Mouse (Mus musculus) limb, embryonic 15.5 days (tissue): Measurements from ENCODE around the gene Olfr444. TPM values are rescaled to one million over a fixed set of nuclear protein-coding genes. Genes with fewer than 3 reads are reported as not detected.

Experiments used
- ATAC-seq: fragments of 200-750 bp; cut with Nextera tagmentation; 2 replicates; pipeline ENCODE4 v1.8.0; 2017; ENCODE audit warnings: low read depth, moderate TSS enrichment; ENCODE audit not compliant: insufficient number of reproducible peaks, low FRiP score, low TSS enrichment
- H3K27ac ChIP-seq: fragments of 300-500 bp; sonication (generic); 2 replicates; pipeline ENCODE4 v1.5.1; 2015; ENCODE audit warnings: moderate library complexity, mild to moderate bottlenecking, inconsistent platforms
- H3K27me3 ChIP-seq: fragments of 300-500 bp; sonication (generic); 2 replicates; pipeline ENCODE4 v1.6.1; 2015; ENCODE audit warnings: inconsistent platforms
- H3K36me3 ChIP-seq: fragments of 300-500 bp; sonication (generic); 2 replicates; pipeline ENCODE4 v1.6.1; 2015; ENCODE audit warnings: inconsistent platforms
- H3K4me1 ChIP-seq: fragments of 300-500 bp; sonication (generic); 2 replicates; pipeline ENCODE4 v1.6.1; 2015; ENCODE audit warnings: inconsistent platforms
- H3K4me2 ChIP-seq: fragments of 300-500 bp; sonication (generic); 2 replicates; pipeline ENCODE4 v1.6.1; 2015; ENCODE audit warnings: mild to moderate bottlenecking, inconsistent platforms
- H3K4me3 ChIP-seq: fragments of 300-500 bp; sonication (generic); 2 replicates; pipeline ENCODE4 v1.5.1; 2015; ENCODE audit warnings: mild to moderate bottlenecking, inconsistent platforms
- H3K9ac ChIP-seq: fragments of 300-500 bp; sonication (generic); 2 replicates; pipeline ENCODE4 v1.6.1; 2015; ENCODE audit warnings: inconsistent platforms
- H3K9me3 ChIP-seq: fragments of 300-500 bp; sonication (generic); 2 replicates; pipeline ENCODE4 v1.6.1; 2016; ENCODE audit warnings: inconsistent platforms
- WGBS: fragments of 180-500 bp; shearing (Covaris S2); methylation state at CpG from one replicate; pipeline ENCODE4 v1.1.7; 2015; 5-methylcytosine and 5-hydroxymethylcytosine counted together
- polyA plus RNA-seq: library from polyadenylated mRNA; unstranded; fragments of >200 nt; fragmentation: Nextera tagmentation; extraction: Ambion mirVana; gene quantifications from 2 replicates; pipeline ENCODE4 v1.2.1, GENCODE M21; 2015

Gene Olfr444
- polyA plus RNA-seq = not detected in 2 replicates

GRCm38 (mm10) chr6:42948767-42949166, at the start of gene Olfr444:
Gene Olfr444 (plus strand): TSS chr6:42949067.
- Histone ChIP-seq H3K4me2 (no peak within 1 kb of the TSS), H3K36me3 (no peaks in the 10 kb centered on the region), H3K27me3 (no peaks in the 10 kb centered on the region), H3K27ac (no peak within 1 kb of the TSS), H3K4me1 (no peaks in the 10 kb centered on the region), H3K9me3 (no peaks in the 10 kb centered on the region), H3K4me3 (no peak within 1 kb of the TSS), H3K9ac (no peak within 1 kb of the TSS)
- ATAC-seq = no peak
- 75% methylated on average over 1 of the region's 1 CpGs for WGBS

DNA sequence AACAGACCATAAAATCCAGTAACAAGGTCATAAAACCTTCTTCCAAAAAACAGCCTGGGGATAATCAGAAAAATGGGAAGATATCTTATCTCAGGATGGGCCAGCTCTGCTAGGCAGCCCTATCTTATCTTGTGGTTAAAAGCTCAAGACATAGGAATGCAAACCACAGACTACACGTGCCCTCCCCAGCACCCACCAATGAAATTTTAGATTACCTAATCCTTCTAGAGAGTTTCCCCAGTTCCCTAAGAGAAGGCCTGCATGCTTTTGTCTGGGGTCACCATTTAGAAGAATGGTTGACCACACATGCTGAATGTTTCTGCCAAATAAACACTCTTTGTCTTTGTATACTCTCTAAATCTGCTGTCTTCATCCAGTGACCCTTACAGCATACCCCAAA, 48.5 kb upstream of the Olfr444 start:
- Histone ChIP-seq H3K4me3 (no peak overlapping the region), H3K27ac (no peak overlapping the region), H3K27me3 (no peaks in the 10 kb centered on the region), H3K36me3 (no peaks in the 10 kb centered on the region), H3K4me1 (no peaks in the 10 kb centered on the region), H3K9ac (no peak overlapping the region), H3K4me2 (no peak overlapping the region), H3K9me3 (no peaks in the 10 kb centered on the region)
- no peak for ATAC-seq
- 32% methylated on average over 1 of the region's 1 CpGs for whole genome bisulfite sequencing

- no peaks in the 10 kb centered on the region for H3K27me3 ChIP-seq
- ATAC-seq = no peak
Observed at GRCm38 (mm10) chr6:42908578-42908977, 40.3 kb upstream of the Olfr444 start, which contains the start of gene Olfr447. Gene Olfr447 (plus strand): TSS chr6:42908878.

GRCm38 (mm10) chr6:42921077-42921476, 27.8 kb upstream of the Olfr444 start, which contains the start of gene Olfr446:
Gene Olfr446 (plus strand): TSS chr6:42921377.
- H3K27me3 ChIP-seq = no peaks in the 10 kb centered on the region
- 61% methylated on average over 2 of the region's 2 CpGs for WGBS
- no peaks in the 10 kb centered on the region for H3K4me1 ChIP-seq
- H3K4me3 ChIP-seq = no peak within 1 kb of the TSS
- H3K9ac ChIP-seq = no peak within 1 kb of the TSS
- ATAC-seq = no peak
- H3K4me2 ChIP-seq = no peak within 1 kb of the TSS
- no peaks in the 10 kb centered on the region for H3K9me3 ChIP-seq
- H3K36me3 ChIP-seq = no peaks in the 10 kb centered on the region
- H3K27ac ChIP-seq = no peak within 1 kb of the TSS

More at GRCm38 (mm10) chr6:42908578-42908977, 40.3 kb upstream of the Olfr444 start, which contains the start of gene Olfr447:
- no peak within 1 kb of the TSS for H3K27ac ChIP-seq
- no peak within 1 kb of the TSS for H3K4me2 ChIP-seq
- no peaks in the 10 kb centered on the region for H3K9me3 ChIP-seq
- no peaks in the 10 kb centered on the region for H3K4me1 ChIP-seq
- H3K36me3 ChIP-seq = no peaks in the 10 kb centered on the region
- H3K9ac ChIP-seq = no peak within 1 kb of the TSS
- no peak within 1 kb of the TSS for H3K4me3 ChIP-seq

GRCm38 (mm10) chr6:42980377-42980776, 31.5 kb downstream of the Olfr444 start:
- Histone ChIP-seq H3K27me3 (no peaks in the 10 kb centered on the region), H3K4me2 (no peak overlapping the region), H3K9me3 (no peaks in the 10 kb centered on the region), H3K4me3 (no peak overlapping the region), H3K9ac (no peak overlapping the region), H3K27ac (no peak overlapping the region), H3K4me1 (no peaks in the 10 kb centered on the region), H3K36me3 (no peaks in the 10 kb centered on the region)
- no peak for ATAC-seq

Other genes starting within 250 kb of the Olfr444 start
- 63.7 and 64.5 TPM in 2 replicates for gene Tcaf1, start 239.0 kb upstream of the Olfr444 start, polyA plus RNA-seq
- not detected in 2 replicates for gene Olfr453, start 209.7 kb upstream of the Olfr444 start, polyA plus RNA-seq
- not detected in 2 replicates for gene Olfr38, start 192.7 kb upstream of the Olfr444 start, polyA plus RNA-seq
- gene Olfr452, start 164.0 kb upstream of the Olfr444 start, polyA plus RNA-seq = not detected in 2 replicates
- gene Olfr450, start 137.1 kb upstream of the Olfr444 start, polyA plus RNA-seq = not detected in 2 replicates
- gene Olfr449, start 114.7 kb upstream of the Olfr444 start, polyA plus RNA-seq = not detected in 2 replicates
- gene Olfr448, start 58.6 kb upstream of the Olfr444 start, polyA plus RNA-seq = not detected in 2 replicates
- gene Olfr447, start 40.2 kb upstream of the Olfr444 start, polyA plus RNA-seq = not detected in 2 replicates
- not detected in 2 replicates for gene Olfr446, start 27.7 kb upstream of the Olfr444 start, polyA plus RNA-seq
- gene Olfr441, start 157.3 kb downstream of the Olfr444 start, polyA plus RNA-seq = not detected in 2 replicates
- not detected in 2 replicates for gene Olfr237-ps1, start 197.5 kb downstream of the Olfr444 start, polyA plus RNA-seq
- gene Olfr437, start 214.2 kb downstream of the Olfr444 start, polyA plus RNA-seq = not detected in 2 replicates
- gene Olfr13, start 223.1 kb downstream of the Olfr444 start, polyA plus RNA-seq = not detected in 2 replicates
- not detected in 2 replicates for gene Olfr435, start 248.1 kb downstream of the Olfr444 start, polyA plus RNA-seq